Mouse (Mus musculus) fat pad, adult 2 months (tissue): ENCODE measurements around the gene Pacrg.

ENCODE experiments used
- DNase-seq: peaks from one replicate; pipeline ENCODE4 v3.0.0-alpha.2; 2011; ENCODE audit warnings: low read depth, low spot score; ENCODE audit errors: extremely low read depth

Pacrg gene

DNA sequence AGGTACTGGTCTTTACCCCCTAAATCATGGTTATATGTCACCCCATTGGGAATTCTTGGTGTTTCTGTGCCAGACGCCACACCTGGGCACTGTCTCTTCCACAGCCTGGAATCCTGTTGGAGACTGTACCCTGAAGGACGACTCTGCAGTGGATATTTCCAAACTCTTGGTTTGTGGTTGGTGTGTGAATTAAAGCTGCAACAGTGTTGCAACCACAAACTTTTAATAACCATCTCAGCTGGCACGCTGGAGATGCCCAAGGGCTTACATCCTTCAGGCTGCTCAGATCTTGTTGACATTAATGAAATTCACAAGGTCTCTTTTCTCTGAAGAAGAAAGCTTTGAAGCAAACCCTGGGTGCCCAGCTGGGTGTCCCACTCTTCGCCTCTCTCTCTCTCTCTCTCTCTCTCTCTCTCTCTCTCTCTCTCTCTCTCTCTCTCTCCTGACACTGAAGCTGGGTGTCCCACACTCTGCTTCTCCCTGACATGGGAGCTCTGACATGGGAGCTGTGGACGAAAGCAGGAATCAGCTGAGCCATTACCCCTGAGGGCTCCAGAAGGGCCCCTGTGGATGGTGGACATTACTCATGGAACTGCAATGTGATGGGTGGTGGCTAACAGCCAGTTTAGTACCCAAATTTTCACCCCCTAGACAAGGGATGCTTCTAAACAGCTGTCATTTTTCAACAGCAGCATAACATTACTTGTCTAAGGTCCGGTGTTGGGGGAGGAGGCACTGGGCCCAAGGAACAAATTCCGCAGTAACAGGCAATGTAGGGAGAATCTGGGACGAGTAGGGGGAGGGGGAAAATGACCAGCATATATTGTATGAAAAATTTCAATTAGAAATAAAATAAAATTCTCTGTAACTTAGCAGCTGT is 429.3 kb downstream of the Pacrg start:
- DNase-seq = no peak

DNA sequence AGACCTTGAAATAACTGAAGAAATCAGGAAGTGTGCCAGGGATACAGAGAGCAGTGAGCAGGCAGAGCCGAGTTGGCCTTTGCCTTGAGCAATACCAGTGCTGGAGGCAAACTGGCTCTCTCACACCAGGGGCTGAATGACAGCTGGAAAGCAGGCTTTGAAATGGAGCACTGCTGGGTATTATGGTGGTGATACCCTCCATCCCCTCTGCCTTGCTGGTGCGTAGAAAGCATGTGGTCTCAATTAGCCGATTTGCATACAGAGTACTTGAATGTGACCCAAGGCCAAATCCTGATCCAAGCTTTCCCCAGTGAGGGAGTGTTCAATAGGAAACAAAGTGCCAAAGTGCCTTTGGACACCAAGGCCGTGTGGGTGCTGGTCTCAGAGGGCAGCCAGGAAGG is 431.4 kb downstream of the Pacrg start:
- no peak for DNase-seq

DNA sequence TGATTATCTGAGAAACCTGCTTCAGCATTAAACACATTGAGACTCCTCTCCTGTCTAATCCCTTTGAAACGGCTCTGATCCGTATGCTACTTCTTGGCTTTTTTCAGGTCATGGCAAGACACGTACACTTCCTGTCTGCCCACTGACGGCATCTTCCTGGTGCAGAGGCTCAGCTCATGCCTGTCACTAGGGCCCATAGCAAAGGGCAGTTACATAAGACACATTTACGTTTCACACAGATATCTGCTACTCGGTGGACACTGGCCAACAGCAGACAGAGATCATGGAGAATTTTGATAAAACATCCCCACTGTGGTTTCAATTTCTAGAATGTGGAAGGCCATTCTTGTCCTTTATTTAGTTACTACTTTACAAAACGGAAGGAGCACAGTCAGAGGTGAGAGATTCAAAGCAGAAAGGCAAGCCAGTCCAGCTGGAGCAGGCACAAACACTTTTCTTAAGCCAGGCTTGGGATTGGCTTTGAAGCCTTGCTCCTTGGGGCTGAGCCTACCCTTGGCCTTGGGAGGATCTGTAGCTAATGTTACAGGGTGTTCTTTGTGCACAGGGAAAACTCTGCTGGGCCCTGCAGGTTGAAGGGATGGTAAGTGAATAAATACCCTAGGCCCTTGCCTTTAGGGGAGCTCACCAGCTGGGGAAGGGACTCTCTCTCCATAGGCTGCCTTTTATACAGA is 432.9 kb downstream of the Pacrg start:
- DNase-seq = no peak

DNA sequence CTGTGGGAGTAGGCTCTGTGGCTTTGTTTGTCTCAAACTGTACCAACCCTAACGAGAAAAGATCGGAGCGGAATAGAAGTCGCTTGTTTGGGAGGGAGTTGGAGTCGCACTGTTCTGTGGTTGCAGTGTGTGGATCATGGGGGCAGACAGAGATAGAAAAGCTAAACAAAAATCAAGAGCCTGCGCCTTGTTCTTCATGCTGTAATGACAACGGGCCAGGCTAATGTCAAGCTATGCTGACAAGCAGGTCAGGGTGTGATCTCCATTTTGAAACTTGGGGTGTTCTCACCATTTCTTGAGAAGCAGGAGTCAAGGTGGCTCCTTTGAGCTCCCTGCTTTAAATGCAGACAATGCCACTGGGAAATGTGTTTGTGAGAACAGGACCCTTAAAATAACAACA is 433.8 kb downstream of the Pacrg start:
- no peak for DNase-seq

DNA sequence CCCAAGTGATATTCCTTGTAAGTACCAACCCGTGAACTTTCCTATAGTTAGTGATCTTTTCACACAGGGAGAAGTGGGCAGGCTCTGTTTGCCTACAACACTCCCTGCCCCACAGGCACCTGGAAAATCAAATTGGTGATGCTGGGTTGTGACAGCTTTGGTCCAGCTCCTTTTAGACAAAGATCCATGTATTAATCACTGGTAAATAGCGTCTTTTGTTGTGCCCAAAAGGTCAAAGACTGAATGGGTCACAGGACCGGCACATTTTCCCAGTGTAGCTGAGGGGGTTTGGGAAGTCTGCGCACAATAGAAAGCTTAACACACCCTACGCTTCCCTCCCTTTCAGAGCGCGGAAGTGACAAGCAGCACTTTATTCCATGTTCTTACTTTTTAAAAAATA is 434.2 kb downstream of the Pacrg start:
- no peak for DNase-seq

DNA sequence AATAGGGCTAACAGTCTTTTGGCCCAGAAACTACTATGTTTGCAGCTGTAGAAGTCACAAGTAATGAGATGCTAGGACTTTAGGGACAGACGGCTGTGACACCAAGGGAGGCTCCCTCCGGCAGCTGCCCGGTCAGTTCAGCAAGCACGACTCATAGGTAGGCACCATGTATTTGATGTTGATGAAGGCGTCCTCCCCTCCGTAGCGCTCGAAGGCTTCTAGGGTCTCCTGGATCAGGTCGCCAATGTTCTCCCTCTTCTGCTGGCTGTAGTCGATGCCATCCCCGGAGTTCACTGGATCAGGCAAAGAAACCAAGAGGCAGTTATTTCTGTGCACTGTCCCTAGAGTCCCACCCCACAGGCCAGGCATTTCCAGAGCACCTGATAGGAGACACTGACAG is 436.9 kb downstream of the Pacrg start:
- no peak for DNase-seq

DNA sequence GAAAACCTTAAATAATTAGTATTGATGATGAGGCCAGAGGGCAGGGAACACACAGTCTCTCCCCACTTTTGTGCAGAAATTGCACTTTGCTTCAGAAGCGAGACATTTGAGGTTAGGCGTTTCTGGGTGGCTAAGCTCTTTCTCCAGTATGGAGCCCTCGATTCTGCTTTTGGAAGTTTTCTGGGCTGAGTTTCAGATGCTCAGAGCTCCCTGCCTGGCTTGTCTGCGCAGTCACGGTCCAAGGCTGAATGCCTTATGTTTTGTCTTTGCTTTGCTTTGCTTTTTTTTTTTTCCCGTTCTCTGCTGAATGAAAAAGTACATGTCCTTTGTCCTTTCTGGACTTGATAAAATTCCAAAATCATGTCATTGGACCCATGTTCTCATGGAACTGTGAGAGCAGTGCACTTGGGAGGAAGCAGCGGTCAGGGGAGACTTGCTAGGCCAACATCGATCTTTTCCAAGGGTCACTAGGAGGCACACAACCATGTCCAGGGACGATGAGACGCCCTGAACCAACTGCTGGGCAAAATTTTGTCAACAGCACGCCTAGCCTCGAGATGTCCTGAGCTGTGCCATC is 438.0 kb downstream of the Pacrg start:
- DNase-seq = no peak

DNA sequence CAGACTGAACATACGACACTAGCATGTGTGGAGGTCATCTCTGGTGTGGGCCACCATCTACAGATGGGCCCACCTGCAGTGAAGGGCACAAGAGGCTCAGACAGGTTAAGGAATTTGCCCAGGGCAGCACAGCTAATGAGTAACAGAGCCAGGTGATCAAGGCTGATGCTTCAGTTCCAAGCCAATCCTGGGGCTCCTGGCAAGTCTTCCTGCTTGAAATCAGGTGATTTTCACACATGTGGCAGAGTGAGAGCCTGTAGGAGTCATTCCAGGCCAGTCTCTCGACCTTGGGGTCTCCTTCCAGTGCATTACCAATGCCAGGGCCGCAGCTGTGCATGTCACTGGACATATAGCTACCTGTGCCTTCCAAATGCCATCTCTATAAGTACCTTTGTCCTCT is 438.6 kb downstream of the Pacrg start:
- no peak for DNase-seq

DNA sequence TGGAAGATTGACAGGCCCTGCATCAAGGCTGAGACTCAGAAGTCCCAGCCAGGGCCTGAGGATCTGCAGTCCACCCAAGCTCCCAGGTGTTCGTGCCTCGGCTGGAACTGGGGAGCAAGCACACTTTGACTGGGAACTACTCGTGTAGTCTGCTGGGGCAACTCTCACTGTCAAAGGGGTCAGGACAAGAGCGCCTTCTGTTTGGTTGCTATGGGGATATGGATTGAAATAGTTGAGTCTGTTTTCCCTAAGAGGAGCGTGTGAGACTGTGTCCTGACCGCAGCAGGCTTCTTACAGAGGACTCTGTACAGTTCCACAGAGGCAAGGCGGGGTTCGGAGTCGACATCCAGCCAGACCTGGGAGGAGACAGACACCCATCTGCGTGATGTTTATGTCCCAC is 440.4 kb downstream of the Pacrg start:
- no peak for DNase-seq

DNA sequence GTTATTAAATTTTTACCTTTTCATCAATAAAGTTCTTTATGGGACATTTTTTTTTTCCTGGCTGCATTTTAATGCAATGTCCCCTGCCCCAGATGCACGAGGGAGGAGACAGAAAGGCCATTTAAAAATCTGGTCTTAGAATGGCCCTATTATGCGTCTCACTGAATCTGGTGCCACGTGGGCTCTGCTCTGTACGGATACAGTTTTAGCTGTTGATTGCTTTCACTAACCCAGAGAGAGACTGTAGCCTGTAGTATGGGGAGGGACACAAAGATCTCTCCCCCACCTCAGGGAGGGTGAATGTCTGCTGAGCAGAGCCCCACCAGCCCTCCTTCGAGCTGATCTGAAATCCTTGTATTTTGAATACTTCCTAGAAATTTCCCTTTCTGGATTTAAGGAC is 441.2 kb downstream of the Pacrg start:
- no peak for DNase-seq

DNA sequence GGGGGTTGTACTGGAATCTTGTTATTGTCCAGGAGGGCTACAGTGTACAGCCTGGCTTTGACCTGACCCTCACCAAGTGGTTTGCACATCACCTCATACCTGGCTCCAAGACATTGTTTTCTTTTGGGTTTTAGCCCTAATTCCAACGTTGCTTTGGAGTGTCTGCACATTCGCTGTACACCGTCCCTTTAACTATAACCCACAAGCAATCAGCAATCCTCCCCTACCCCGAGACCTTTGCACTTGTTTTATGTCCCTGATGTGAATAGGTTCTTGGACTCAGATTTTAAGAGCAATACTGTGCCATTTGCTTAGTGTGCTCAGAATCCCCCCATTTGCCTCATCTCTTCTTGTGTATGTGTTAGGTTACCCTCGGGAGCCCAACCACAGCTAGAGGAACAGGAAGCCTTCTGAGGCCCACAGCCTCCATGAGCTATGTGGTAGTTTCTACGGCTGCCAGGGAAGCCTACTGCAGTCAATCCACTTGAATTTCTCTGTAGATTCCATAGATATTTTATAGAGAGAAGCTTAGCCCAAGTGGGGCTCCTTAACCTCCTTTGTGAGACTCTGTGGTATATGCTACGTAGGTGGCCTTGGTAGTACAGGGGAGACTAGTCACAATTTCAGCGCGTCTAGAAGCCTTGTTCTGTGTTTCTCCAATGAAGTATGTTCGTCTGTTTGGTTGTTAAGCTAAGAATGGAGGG is 442.0 kb downstream of the Pacrg start:
- DNase-seq = no peak

DNA sequence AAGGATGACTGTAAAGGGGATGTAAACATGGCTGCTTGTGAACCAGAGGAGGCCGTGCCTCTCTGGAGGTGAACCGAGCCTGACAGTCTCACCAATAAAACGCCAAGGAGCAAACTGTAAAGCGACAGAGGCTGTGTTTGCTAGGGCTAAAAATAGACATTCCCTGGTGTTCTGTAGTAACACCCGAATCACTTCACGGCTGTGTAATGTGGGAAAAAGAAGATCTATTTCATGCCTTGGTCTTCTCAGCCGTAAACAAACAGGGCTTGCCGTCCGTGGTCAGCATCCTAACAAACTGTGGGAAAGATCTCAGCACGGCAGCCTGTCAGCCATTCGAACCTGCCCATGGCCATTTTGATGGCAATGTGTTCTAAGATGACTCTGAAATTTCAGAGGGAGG is 442.8 kb downstream of the Pacrg start:
- no peak for DNase-seq

DNA sequence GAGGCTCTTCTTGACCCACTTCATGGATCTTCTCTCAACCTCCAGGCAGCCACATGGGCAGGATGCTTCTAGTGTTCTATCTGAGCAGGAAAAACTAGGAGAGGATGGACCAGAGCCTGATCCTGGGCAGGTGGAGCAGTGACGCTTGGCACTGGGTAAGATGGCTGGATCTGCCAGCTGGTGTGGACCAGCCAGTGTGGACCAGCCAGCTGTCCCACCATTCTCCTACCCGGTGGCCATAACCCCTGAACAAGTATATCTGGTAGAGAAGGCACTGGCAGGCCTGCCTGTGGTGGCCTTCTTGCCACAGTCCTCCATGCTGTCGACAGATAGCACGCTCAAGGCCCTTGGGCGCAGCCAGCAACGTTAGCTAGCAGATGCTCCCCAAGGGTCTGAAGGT is 443.2 kb downstream of the Pacrg start:
- no peak for DNase-seq

DNA sequence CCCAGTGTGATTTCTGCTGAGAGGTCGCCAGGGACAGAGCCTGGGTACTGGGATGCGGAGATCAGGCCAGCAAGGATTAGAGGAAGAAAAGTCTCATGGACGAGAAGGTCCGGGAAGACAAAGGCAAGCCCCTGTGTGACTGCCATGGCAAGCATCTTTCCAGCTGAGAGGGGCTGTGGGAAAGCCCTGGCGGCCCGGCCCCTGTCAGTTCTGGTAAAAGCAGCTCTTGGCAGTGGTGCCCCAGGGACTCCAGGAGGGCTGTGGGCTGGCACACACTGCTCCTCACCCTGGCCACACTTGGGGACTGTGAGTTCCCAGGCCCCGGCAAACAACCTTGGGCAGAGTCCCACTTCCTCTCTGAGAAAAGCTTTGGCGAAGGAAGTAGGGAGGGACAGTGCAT is 445.3 kb downstream of the Pacrg start:
- no peak for DNase-seq

DNA sequence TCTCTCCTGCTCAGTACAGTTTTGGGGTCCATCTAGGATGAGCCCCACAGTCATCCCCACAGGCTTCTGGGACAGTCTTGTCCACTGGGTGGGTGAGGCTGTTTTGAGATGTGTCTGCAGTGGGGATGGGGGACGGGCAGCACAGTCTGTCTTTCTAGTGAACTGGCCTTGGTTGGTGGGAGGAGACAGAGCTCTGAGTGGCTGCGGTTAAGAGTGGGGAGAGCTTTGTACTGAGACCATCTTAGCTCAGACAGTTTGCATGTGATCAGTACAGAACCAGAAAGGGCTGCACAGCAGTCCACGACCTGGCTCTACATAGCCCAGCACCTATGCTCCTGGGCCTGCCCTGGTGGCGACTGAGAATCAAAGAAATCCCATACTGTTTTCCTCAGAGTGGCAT is 446.3 kb downstream of the Pacrg start:
- DNase-seq = no peak

DNA sequence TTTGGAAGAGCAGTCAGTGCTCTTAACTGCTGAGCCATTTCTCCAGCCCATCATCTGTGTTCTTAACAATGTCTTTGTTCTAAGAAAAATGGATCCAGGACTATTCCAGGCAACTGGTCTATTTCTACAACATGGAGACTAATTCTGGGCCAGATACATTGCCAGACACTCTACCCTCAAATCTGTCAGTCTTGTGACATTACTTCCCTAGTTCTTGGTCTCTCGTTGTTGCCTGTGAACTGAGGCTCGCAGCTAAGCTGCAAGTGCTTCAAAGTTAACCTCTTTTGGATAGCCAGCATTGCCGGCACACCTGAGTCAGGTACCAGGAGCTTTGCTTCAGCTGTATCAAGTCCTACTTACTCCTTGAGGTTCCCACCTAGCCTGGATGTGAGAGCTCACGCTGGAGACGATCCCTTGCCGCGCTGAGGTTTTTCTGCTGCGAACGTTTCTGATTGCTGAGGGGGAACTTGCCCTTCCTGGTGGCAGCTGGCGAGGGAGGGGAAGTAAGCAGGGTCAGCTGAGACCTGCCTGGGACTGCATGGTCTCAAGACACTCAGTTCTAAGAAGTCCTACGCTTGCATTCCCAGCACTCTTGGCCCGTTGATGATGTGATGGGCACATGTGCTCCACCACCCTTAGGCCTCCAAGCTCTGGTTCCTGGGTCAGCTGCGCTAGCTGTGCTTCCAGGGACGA is 447.6 kb downstream of the Pacrg start:
- DNase-seq = no peak

DNA sequence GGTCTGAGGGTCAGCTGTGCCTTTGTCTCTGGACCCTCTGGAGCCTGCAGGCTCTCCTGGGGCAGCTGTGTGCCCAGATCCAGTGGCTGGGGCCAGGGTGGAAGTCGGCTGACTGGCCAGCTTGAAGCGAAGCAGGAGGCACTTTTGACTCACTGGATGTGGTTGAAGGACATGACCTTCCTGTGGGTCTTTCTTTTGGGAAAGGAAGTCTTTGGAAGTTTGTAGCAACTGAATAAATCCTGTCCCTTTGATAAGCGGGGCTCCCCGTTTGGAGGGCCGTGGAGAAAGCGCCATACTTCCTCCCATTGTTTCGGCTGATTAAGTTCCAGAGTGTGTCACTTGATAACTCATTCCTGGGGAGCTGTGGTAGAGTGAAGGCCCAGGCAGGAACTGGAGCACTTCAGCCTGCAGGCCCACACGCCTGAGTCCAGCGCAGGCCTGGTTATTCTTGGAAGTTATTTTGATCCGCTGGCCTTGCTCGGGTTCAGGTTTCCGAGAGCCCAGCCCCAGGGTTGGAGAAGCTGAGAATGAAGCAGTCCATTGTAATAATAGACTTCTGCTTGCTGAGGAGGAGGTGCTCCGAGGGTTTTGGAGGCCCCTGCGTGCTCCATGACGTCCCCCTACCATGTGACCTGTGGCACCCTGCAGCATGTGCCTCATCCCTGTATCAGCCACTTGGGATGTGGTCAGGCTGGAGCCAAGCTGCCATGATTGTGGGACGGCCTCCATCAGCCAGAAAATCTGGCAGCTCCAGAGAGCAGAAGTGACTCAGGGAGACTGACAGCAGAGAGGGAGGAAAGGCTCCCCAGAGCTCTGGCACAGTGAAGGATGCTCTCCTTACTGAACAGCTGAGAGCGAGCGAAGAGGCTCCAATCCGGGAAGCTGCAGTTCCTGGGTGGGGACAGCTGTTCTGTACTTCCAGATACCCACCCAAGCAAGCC is 449.6 kb downstream of the Pacrg start:
- no peak for DNase-seq

DNA sequence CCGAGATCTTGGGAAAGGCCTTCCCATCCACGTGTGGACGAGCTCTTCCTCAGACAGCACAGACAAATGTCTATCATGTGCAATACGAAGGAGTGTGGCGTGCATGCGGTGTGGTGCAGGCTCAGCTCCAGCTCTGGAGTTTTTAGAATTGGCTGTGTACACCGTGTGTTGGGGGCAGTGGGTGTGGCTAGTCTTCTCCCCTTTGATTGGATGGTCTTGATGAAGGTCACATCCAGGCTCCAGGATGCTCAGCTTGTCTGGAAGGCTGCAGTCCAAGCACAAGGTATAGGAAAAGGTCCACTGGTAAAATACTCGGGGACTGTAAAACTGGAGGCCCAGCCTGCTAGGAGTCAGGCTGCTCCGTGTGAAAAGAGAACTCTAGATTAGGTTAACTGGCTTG is 450.4 kb downstream of the Pacrg start:
- DNase-seq = no peak

DNA sequence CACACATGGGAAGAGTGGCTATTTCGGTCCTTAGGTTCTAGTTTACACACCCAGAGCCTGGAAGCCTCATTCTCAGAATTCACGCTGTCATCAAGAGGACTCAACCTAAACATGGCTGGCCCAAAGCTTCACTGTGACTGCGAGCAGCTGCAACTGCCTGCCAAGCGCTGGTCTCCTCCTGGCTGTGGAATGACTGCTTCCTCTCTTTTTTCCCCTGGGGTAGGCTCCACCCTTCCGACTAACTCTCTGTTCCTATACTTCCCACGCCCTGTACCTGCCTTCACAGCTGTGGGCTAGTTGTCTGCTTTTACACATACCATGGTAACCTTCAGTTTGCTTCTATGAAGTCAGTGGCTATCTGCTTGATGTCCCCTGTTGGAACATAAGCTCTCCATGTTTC is 453.6 kb downstream of the Pacrg start:
- DNase-seq = no peak

DNA sequence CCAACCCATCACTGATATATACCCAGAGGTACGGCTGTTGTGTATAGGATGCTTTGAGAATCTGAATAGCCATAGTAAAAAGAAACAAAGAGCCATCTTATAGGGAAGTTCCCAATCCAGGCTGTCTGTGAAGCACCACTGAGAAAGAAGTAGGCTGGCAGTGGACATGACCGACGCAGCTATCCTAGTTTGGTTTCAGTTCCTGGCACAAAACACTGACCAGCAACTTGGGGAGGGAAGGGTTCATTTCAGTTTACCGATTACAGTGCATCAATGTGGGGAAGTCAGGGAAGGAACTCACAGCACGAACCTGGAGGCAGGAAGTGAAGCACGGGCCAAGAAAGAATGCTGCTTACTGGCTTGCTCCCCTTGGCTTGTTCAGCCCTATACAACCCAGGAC is 456.7 kb downstream of the Pacrg start:
- no peak for DNase-seq
